Comparison of ENCODE assay signal across 9 mouse cellular contexts in genomic region chr17:66578007-66578406, GRCm38 (mm10). TPM values are rescaled to one million over a fixed set of nuclear protein-coding genes. Genes with fewer than 3 reads are reported as not detected.
DNase-seq lines count a peak whose midpoint lies in the region; ATAC-seq and TF ChIP-seq lines count a peak whose summit lies in the region.
"Had no signal": no experiment of that assay in that cellular context is flagged by ENCODE, and none has a peak within 500 bp of the region (broad histone marks: within the 10 kb centered on the region; RNA-seq: fewer than 3 reads in every experiment).

No protein-coding gene starts in this region.

- no peaks in the 10 kb centered on the region for H3K9me3 ChIP-seq in liver, embryonic 12.5 days (replicated peaks)
- no peaks in the 10 kb centered on the region for H3K9me3 ChIP-seq in lung, postnatal 0 days (ENCODE audit: low read length)
- H3K9me3 ChIP-seq: liver, embryonic 13.5 days had no signal

- no peaks in the 10 kb centered on the region for H3K27me3 ChIP-seq in liver, embryonic 12.5 days (replicated peaks)
- no peaks in the 10 kb centered on the region for H3K27me3 ChIP-seq in lung, postnatal 0 days (replicated peaks; ENCODE audit: insufficient read depth, low read length)
- H3K27me3 ChIP-seq: liver, embryonic 13.5 days had no signal

- no peaks in the 10 kb centered on the region for H3K4me1 ChIP-seq in liver, embryonic 12.5 days
- no peaks in the 10 kb centered on the region for H3K4me1 ChIP-seq in lung, postnatal 0 days (ENCODE audit: insufficient read depth, low read depth, low read length)
- H3K4me1 ChIP-seq: liver, embryonic 13.5 days had no signal

- H3K27ac ChIP-seq in liver, embryonic 12.5 days = no peak overlapping the region
- H3K27ac ChIP-seq in lung, postnatal 0 days (ENCODE audit: low read length) = no peak overlapping the region
- H3K27ac ChIP-seq: liver, embryonic 13.5 days had no signal

- no peaks in the 10 kb centered on the region for H3K36me3 ChIP-seq in liver, embryonic 12.5 days
- no peaks in the 10 kb centered on the region for H3K36me3 ChIP-seq in lung, postnatal 0 days (ENCODE audit: insufficient read depth, low read length)
- H3K36me3 ChIP-seq: liver, embryonic 13.5 days had no signal

- no peak overlapping the region for H3K4me2 ChIP-seq in liver, embryonic 12.5 days
- no peak overlapping the region for H3K4me2 ChIP-seq in lung, postnatal 0 days (replicated peaks; ENCODE audit: low read depth, low read length)
- H3K4me2 ChIP-seq: liver, embryonic 13.5 days had no signal

- peak; percentile 11 for DNase-seq in liver
- peak; percentile 19 for DNase-seq in cerebellum, adult 11-12 months
- DNase-seq in forelimb bud, embryonic 11.5 days (ENCODE audit: low read depth, low spot score) = peak; percentile 56
- DNase-seq in kidney, postnatal 10 days = peak; percentile 79
- DNase-seq in lung, postnatal 0 days (ENCODE audit: low spot score) = peak; percentile 68
- peak; percentile 69 to 80 for DNase-seq in right cerebral cortex, adult 2 months (ENCODE audit: low spot score in 2 of 2)
- DNase-seq in thymus, postnatal 10 days (ENCODE audit: low spot score in 2 of 2) = no peak
- DNase-seq: liver, embryonic 13.5 days had no signal

- no peak for ATAC-seq in liver, embryonic 12.5 days
- ATAC-seq in lung, postnatal 0 days = peak; percentile 54

- no peak overlapping the region for H3K9ac ChIP-seq in liver, embryonic 12.5 days
- H3K9ac ChIP-seq in lung, postnatal 0 days (replicated peaks; ENCODE audit: low read depth) = no peak overlapping the region
- H3K9ac ChIP-seq: liver, embryonic 13.5 days had no signal

- TF ChIP-seq CTCF in lung, postnatal 0 days (IDR thresholded peaks at IDR 0.05) = peak; percentile 89

- no peak for TF ChIP-seq EP300 in lung, postnatal 0 days (IDR thresholded peaks at IDR 0.05)

- WGBS in liver, embryonic 12.5 days (ENCODE audit: insufficient replicate concordance) = 19% methylated on average over 6 of the region's 6 CpGs
- WGBS in lung, postnatal 0 days = 13% methylated on average over 6 of the region's 6 CpGs

- no peak overlapping the region for H3K4me3 ChIP-seq in liver, embryonic 12.5 days
- no peak overlapping the region for H3K4me3 ChIP-seq in lung, postnatal 0 days (ENCODE audit: low read depth, low read length)
- H3K4me3 ChIP-seq: liver, embryonic 13.5 days had no signal

RNA-seq across cellular contexts. Expression of gene Themis3, which starts 16.4 kb away (rescaled TPM):
- polyA plus RNA-seq in liver, embryonic 12.5 days (2016; fragmentation: Nextera tagmentation; extraction: Ambion mirVana) = not detected in 2 replicates
- polyA plus RNA-seq in lung, postnatal 0 days (2015; fragmentation: Nextera tagmentation; extraction: Ambion mirVana) = 0.08 and 0.10 TPM in 2 replicates
- polyA plus RNA-seq: liver, embryonic 13.5 days had no signal

RNA-seq across cellular contexts. Expression of gene Rab12, which starts 58.5 kb away (rescaled TPM):
- polyA plus RNA-seq in liver, embryonic 12.5 days (2016; fragmentation: Nextera tagmentation; extraction: Ambion mirVana) = 12.4 and 14.7 TPM in 2 replicates
- 70.8 and 72.8 TPM in 2 replicates for polyA plus RNA-seq in lung, postnatal 0 days (2015; fragmentation: Nextera tagmentation; extraction: Ambion mirVana)

Comparison
In these comparisons a context has a peak if more than half of its experiments do, and no peak if none do; other contexts are left out.
1. DNase-seq: peak in liver (single experiment), cerebellum, adult 11-12 months (single experiment), forelimb bud, embryonic 11.5 days (single experiment), kidney, postnatal 10 days (single experiment), lung, postnatal 0 days (single experiment) and right cerebral cortex, adult 2 months (2 of 2); none in thymus, postnatal 10 days (0 of 2).